Mouse (Mus musculus) kidney, postnatal 0 days (tissue): ENCODE measurements at regions not wholly inside any gene's neighbourhood (a gene's known extent, or its start where the extent isn't known, plus 50 kb on each side); places are given as distances from the start of the nearest gene placed in this dataset.

Source experiments
- ATAC-seq: fragments of 200-750 bp; cut with Nextera tagmentation; replicated peaks from 2 replicates; pipeline ENCODE4 v1.8.0; 2017; ENCODE audit warnings: low read depth, moderate number of reproducible peaks, moderate TSS enrichment, moderate library complexity; ENCODE audit not compliant: low FRiP score
- DNase-seq: peaks from one replicate; pipeline ENCODE4 v3.0.0-alpha.2; 2016; ENCODE audit warnings: low spot score
- H3K27ac ChIP-seq: fragments of 300-500 bp; sonication (generic); 2 replicates; pipeline ENCODE4 v1.5.1; 2014; ENCODE audit warnings: mild to moderate bottlenecking
- H3K27me3 ChIP-seq: fragments of 300-500 bp; sonication (generic); 2 replicates; pipeline ENCODE4 v1.6.1; 2014; ENCODE audit warnings: low read length, mixed read lengths; ENCODE audit not compliant: insufficient read depth
- H3K36me3 ChIP-seq: fragments of 300-500 bp; sonication (generic); 2 replicates; pipeline ENCODE4 v1.6.1; 2014; ENCODE audit warnings: low read length, mixed read lengths; ENCODE audit not compliant: insufficient read depth
- H3K4me1 ChIP-seq: fragments of 300-500 bp; sonication (generic); replicated peaks from 2 replicates; pipeline ENCODE4 v1.6.1; 2014; ENCODE audit warnings: antibody characterized with exemption, low read length, mixed read lengths; ENCODE audit not compliant: insufficient read depth
- H3K4me2 ChIP-seq: fragments of 300-500 bp; sonication (generic); 2 replicates; pipeline ENCODE4 v1.6.1; 2014; ENCODE audit warnings: mild to moderate bottlenecking, low read length, moderate library complexity, mixed read lengths
- H3K4me3 ChIP-seq: fragments of 300-500 bp; sonication (generic); replicated peaks from 2 replicates; pipeline ENCODE4 v1.5.1; 2014; ENCODE audit warnings: low read depth, low read length
- H3K9ac ChIP-seq: fragments of 300-500 bp; sonication (generic); 2 replicates; pipeline ENCODE4 v1.6.1; 2014; ENCODE audit warnings: low read depth, low read length
- H3K9me3 ChIP-seq: fragments of 300-500 bp; sonication (generic); replicated peaks from 2 replicates; pipeline ENCODE4 v1.6.1; 2016; ENCODE audit warnings: low read length, inconsistent platforms, mixed read lengths
- CTCF ChIP-seq: IDR thresholded peaks from 2 replicates; pipeline ENCODE4 v1.5.1; 2016; ENCODE audit warnings: antibody characterized with exemption, low read depth, mild to moderate bottlenecking, moderate library complexity
- WGBS: fragments of 180-500 bp; shearing (Covaris S2); extraction: QIAGEN DNeasy Blood & Tissue Kit; methylation state at CpG from one replicate; pipeline ENCODE4 v1.1.7; 2014; 5-methylcytosine and 5-hydroxymethylcytosine counted together

GRCm38 (mm10) chr9:49848943-49849342, 50.2 kb upstream of the Ncam1 start:
- H3K4me3 ChIP-seq = no peak overlapping the region
- peak overlapping the region; percentile 68 for H3K27ac ChIP-seq
- no peak for TF ChIP-seq CTCF
- H3K36me3 ChIP-seq = no peaks in the 10 kb centered on the region
- DNase-seq = peak; percentile 27
- 7% methylated on average over 6 of the region's 6 CpGs for WGBS
- no peak overlapping the region for H3K4me2 ChIP-seq
- H3K4me1 ChIP-seq = peaks cover 7% of the 10 kb centered on the region; the same call in 1 of the 2 replicates
- H3K9ac ChIP-seq = no peak overlapping the region
- no peaks in the 10 kb centered on the region for H3K9me3 ChIP-seq
- no peaks in the 10 kb centered on the region for H3K27me3 ChIP-seq
- ATAC-seq = no peak
